10 mouse cellular contexts compared by ENCODE assay signal in the genomic region with DNA sequence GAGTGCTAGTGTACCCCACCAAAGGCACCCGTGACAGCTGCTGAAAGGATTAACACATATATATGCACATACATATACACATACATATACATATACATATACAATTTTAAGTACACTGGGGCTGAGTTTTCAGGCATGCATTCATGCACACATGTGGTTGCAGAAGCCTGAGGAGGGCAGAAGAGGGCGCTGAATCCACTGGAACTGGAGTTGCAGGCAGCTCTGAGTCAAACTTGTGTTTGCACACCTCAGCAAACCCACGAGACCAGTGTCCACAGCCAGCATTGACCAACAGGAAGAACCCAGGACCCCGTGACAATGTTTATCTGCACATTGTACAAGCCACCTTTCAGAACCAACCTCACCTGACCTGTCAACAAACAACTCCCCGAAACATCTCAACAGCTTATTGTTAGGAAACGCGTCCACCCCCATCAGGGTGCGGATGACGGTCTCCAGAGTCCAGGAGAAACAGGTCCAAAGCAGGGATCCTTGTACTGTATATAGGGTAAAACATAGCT. TPM values are rescaled to one million over a fixed set of nuclear protein-coding genes. Genes with fewer than 3 reads are reported as not detected.
DNase-seq lines count a peak whose midpoint lies in the region; ATAC-seq and TF ChIP-seq lines count a peak whose summit lies in the region.
"Had no signal": no experiment of that assay in that cellular context is flagged by ENCODE, and none has a peak within 500 bp of the region (broad histone marks: within the 10 kb centered on the region; RNA-seq: fewer than 3 reads in every experiment).

No protein-coding gene starts in this region.

- TF ChIP-seq POLR2A in spleen, adult 2 months (IDR thresholded peaks at IDR 0.05; ENCODE audit: low read depth, low read length), result no peak

- no peak for ATAC-seq in hindbrain, embryonic 16.5 days

- no peaks in the 10 kb centered on the region for H3K36me3 ChIP-seq in spleen, adult 2 months (ENCODE audit: control insufficient read depth, insufficient read depth, low read length)
- no peaks in the 10 kb centered on the region for H3K36me3 ChIP-seq in hindbrain, embryonic 16.5 days (ENCODE audit: control insufficient read depth, insufficient read depth, low read length)
- H3K36me3 ChIP-seq: limb, embryonic 15.5 days had no signal

- H3K4me3 ChIP-seq in spleen, adult 2 months (ENCODE audit: extremely low read depth, insufficient read depth, insufficient read length), result no peak overlapping the region
- H3K4me3 ChIP-seq in hindbrain, embryonic 16.5 days (ENCODE audit: low read length), result no peak overlapping the region
- H3K4me3 ChIP-seq: limb, embryonic 15.5 days had no signal

- peaks cover 31% of the 10 kb centered on the region; the same call in 1 of the 2 replicates for H3K4me1 ChIP-seq in spleen, adult 2 months (ENCODE audit: control insufficient read depth, insufficient read depth, insufficient read length)
- peaks cover 3% of the 10 kb centered on the region; the same call in 1 of the 2 replicates for H3K4me1 ChIP-seq in hindbrain, embryonic 16.5 days (ENCODE audit: control insufficient read depth, insufficient read depth, low read depth, low read length)

- no peak overlapping the region for H3K9ac ChIP-seq in hindbrain, embryonic 16.5 days (ENCODE audit: low read depth, low read length)
- H3K9ac ChIP-seq: limb, embryonic 15.5 days had no signal

- H3K9me3 ChIP-seq in hindbrain, embryonic 16.5 days (ENCODE audit: control insufficient read depth, low read length), result no peaks in the 10 kb centered on the region
- H3K9me3 ChIP-seq: limb, embryonic 15.5 days had no signal

- 82% methylated on average over 9 of the region's 9 CpGs for WGBS in spleen, adult 2 months
- WGBS in hindbrain, embryonic 16.5 days, result 78% methylated on average over 9 of the region's 9 CpGs

- H3K27ac ChIP-seq in spleen, adult 2 months (ENCODE audit: insufficient read depth, low read length), result peak overlapping the region; percentile 76
- H3K27ac ChIP-seq in hindbrain, embryonic 16.5 days (ENCODE audit: low read depth, low read length), result no peak overlapping the region
- H3K27ac ChIP-seq: limb, embryonic 15.5 days had no signal

- TF ChIP-seq CTCF in spleen, adult 2 months (IDR thresholded peaks at IDR 0.05; ENCODE audit: extremely low read depth, insufficient read depth, insufficient read length, insufficient replicate concordance), result no peak

- peak; percentile 13 for DNase-seq in adrenal gland, adult 2 months
- no peak for DNase-seq in adrenal gland, adult 8-10 months
- peak in 1 of 2 experiments; percentile 42 for DNase-seq in spleen, adult 2 months (ENCODE audit: low read depth in 1 of 2, low spot score in 2 of 2)
- no peak for DNase-seq in spleen, adult 12 weeks (ENCODE audit: low spot score)
- DNase-seq in lung, postnatal 36 days, result peak; percentile 68
- DNase-seq in left cerebral cortex, adult 8-10 months (ENCODE audit: low spot score in 2 of 2), result no peak
- DNase-seq in cerebellum, postnatal 36 days, result no peak

- H3K27me3 ChIP-seq in spleen, adult 2 months (ENCODE audit: control insufficient read depth, insufficient read depth, low read length), result no peaks in the 10 kb centered on the region
- H3K27me3 ChIP-seq in hindbrain, embryonic 16.5 days (replicated peaks; ENCODE audit: control insufficient read depth, insufficient read depth, low read length), result no peaks in the 10 kb centered on the region
- H3K27me3 ChIP-seq: limb, embryonic 15.5 days had no signal

- no peak overlapping the region for H3K4me2 ChIP-seq in hindbrain, embryonic 16.5 days (ENCODE audit: low read length)
- H3K4me2 ChIP-seq: limb, embryonic 15.5 days had no signal

RNA-seq across cellular contexts. Expression of gene Yy1, which starts 32.2 kb away (rescaled TPM):
- total RNA-seq in adrenal gland, adult 2 months (2021), result 100 to 1,000 TPM in 1 of 2 experiments, 10 to 100 TPM in 1; 56.2 to 102 TPM
- 22.5 and 27.8 TPM in 2 replicates for polyA plus RNA-seq in adrenal gland, adult 2 months (2012; rRNA removed)
- 10 to 100 TPM; 65.4 to 76.7 (median 70.7) TPM for total RNA-seq in adrenal gland, adult 8-10 months (2022)
- polyA plus RNA-seq in spleen, adult 2 months (2012; rRNA removed), result 15.2 and 21.0 TPM in 2 replicates
- total RNA-seq in left cerebral cortex, adult 8-10 months (2022), result 10 to 100 TPM; 44.9 to 46.7 (median 46.1) TPM
- 9.7 and 9.8 TPM in 2 replicates for polyA plus RNA-seq in hindbrain, embryonic 16.5 days (2015; fragmentation: Nextera tagmentation; extraction: Ambion mirVana)

RNA-seq across cellular contexts. Expression of gene Degs2, which starts 58.4 kb away (rescaled TPM):
- under 1 TPM in 1 of 2 experiments, not detected in 1; 0.17 TPM for total RNA-seq in adrenal gland, adult 2 months (2021)
- polyA plus RNA-seq in adrenal gland, adult 2 months (2012; rRNA removed), result 0.10 and 0.27 TPM in 2 replicates
- total RNA-seq in adrenal gland, adult 8-10 months (2022), result not detected
- 0.11 TPM in 1 of 2 replicates, not detected in the other for polyA plus RNA-seq in spleen, adult 2 months (2012; rRNA removed)
- 1 to 10 TPM; 4.8 to 7.2 (median 6.6) TPM for total RNA-seq in left cerebral cortex, adult 8-10 months (2022)
- polyA plus RNA-seq in hindbrain, embryonic 16.5 days (2015; fragmentation: Nextera tagmentation; extraction: Ambion mirVana), result 1.8 and 2.5 TPM in 2 replicates
- total RNA-seq: common myeloid progenitor, adult 5-6 weeks had no signal

Comparison
In these comparisons a context has a peak if more than half of its experiments do, and no peak if none do; other contexts are left out.
1. DNase-seq: peak in adrenal gland, adult 2 months (single experiment) and lung, postnatal 36 days (single experiment); none in adrenal gland, adult 8-10 months (single experiment), spleen, adult 12 weeks (single experiment), left cerebral cortex, adult 8-10 months (0 of 2) and cerebellum, postnatal 36 days (0 of 2).
2. RNA of gene Degs2, which starts 58.4 kb away (total RNA-seq): 4.8 to 7.2 TPM in left cerebral cortex, adult 8-10 months; 0.17 TPM in adrenal gland, adult 2 months and not detected in adrenal gland, adult 8-10 months; every median in the first group is over 4 times any median in the second.